Mouse (Mus musculus) hindbrain, embryonic 15.5 days (tissue): ENCODE data around the gene Gm8947. TPM values are rescaled to one million over a fixed set of nuclear protein-coding genes. Genes with fewer than 3 reads are reported as not detected.
"Not testable (repeated sequence)": the region's sequence is repeated elsewhere in the genome, so short reads cannot be mapped to it uniquely, and the experiment has no call there.

Source experiments
- ATAC-seq: fragments of 200-750 bp; cut with Nextera tagmentation; 2 replicates; pipeline ENCODE4 v1.8.0; 2017; ENCODE audit warnings: low read depth, moderate number of reproducible peaks, moderate TSS enrichment; ENCODE audit not compliant: low FRiP score
- H3K27ac ChIP-seq: fragments of 300-500 bp; sonication (generic); replicated peaks from 2 replicates; pipeline ENCODE4 v1.5.1; 2015; ENCODE audit warnings: mild to moderate bottlenecking, inconsistent platforms
- H3K27me3 ChIP-seq: fragments of 300-500 bp; sonication (generic); 2 replicates; pipeline ENCODE4 v1.6.1; 2015; ENCODE audit warnings: control low read depth, inconsistent platforms
- H3K36me3 ChIP-seq: fragments of 300-500 bp; sonication (generic); 2 replicates; pipeline ENCODE4 v1.6.1; 2015; ENCODE audit warnings: control low read depth, inconsistent platforms
- H3K4me1 ChIP-seq: fragments of 300-500 bp; sonication (generic); replicated peaks from 2 replicates; pipeline ENCODE4 v1.6.1; 2015; ENCODE audit warnings: control low read depth, inconsistent platforms
- H3K4me2 ChIP-seq: fragments of 300-500 bp; sonication (generic); 2 replicates; pipeline ENCODE4 v1.6.1; 2015; ENCODE audit warnings: moderate library complexity, mild to moderate bottlenecking, inconsistent platforms
- H3K4me3 ChIP-seq: fragments of 300-500 bp; sonication (generic); 2 replicates; pipeline ENCODE4 v1.5.1; 2015; ENCODE audit warnings: mild to moderate bottlenecking, inconsistent platforms
- H3K9ac ChIP-seq: fragments of 300-500 bp; sonication (generic); 2 replicates; pipeline ENCODE4 v1.6.1; 2015; ENCODE audit warnings: inconsistent platforms
- H3K9me3 ChIP-seq: fragments of 300-500 bp; sonication (generic); 2 replicates; pipeline ENCODE4 v1.6.1; 2016; ENCODE audit warnings: control low read depth, inconsistent platforms
- WGBS: fragments of 180-500 bp; shearing (Covaris S2); methylation state at CpG from one replicate; pipeline ENCODE4 v1.1.7; 2015; 5-methylcytosine and 5-hydroxymethylcytosine counted together
- polyA plus RNA-seq: library from polyadenylated mRNA; unstranded; fragments of >200 nt; fragmentation: Nextera tagmentation; extraction: Ambion mirVana; gene quantifications from 2 replicates; pipeline ENCODE4 v1.2.1, GENCODE M21; 2015

The Gm8947 gene
- polyA plus RNA-seq = not detected in 2 replicates

GRCm38 (mm10) chr1:151192075-151192474 lies at the start of gene Gm8947:
Gene Gm8947, plus strand, starts transcription at chr1:151192376.
- not testable (repeated sequence) for H3K4me3 ChIP-seq, H3K9ac ChIP-seq, H3K4me2 ChIP-seq, H3K27ac ChIP-seq, H3K36me3 ChIP-seq, H3K4me1 ChIP-seq, ATAC-seq, H3K27me3 ChIP-seq, H3K9me3 ChIP-seq
- WGBS = 83% methylated on average over 1 of the region's 7 CpGs

- no peak overlapping the region for H3K27ac ChIP-seq
- no peak overlapping the region for H3K4me3 ChIP-seq
- no peak for ATAC-seq
- H3K4me2 ChIP-seq = no peak overlapping the region
- H3K36me3 ChIP-seq = no peaks in the 10 kb centered on the region
- no peak overlapping the region for H3K9ac ChIP-seq
- 89% methylated on average over 6 of the region's 6 CpGs for WGBS
- no peaks in the 10 kb centered on the region for H3K9me3 ChIP-seq
- no peaks in the 10 kb centered on the region for H3K27me3 ChIP-seq
- H3K4me1 ChIP-seq = no peaks in the 10 kb centered on the region
Measured at GRCm38 (mm10) chr1:151144471-151145146, 47.6 kb upstream of the Gm8947 start.

- Histone ChIP-seq H3K9me3 (no peaks in the 10 kb centered on the region), H3K4me2 (no peak overlapping the region)
- no peak for ATAC-seq
Measured at GRCm38 (mm10) chr1:151147801-151148200, 44.4 kb upstream of the Gm8947 start.

GRCm38 (mm10) chr1:151150211-151150610 lies 42.0 kb upstream of the Gm8947 start:
- 90% methylated on average over 7 of the region's 7 CpGs for WGBS
- no peaks in the 10 kb centered on the region for H3K27me3 ChIP-seq
- no peaks in the 10 kb centered on the region for H3K9me3 ChIP-seq
- no peak overlapping the region for H3K4me2 ChIP-seq
- no peak overlapping the region for H3K27ac ChIP-seq
- no peaks in the 10 kb centered on the region for H3K36me3 ChIP-seq
- H3K4me1 ChIP-seq = no peaks in the 10 kb centered on the region
- no peak overlapping the region for H3K9ac ChIP-seq
- H3K4me3 ChIP-seq = no peak overlapping the region
- no peak for ATAC-seq

More at GRCm38 (mm10) chr1:151147801-151148200, 44.4 kb upstream of the Gm8947 start:
- Histone ChIP-seq H3K4me3 (no peak overlapping the region), H3K9ac (no peak overlapping the region), H3K27me3 (no peaks in the 10 kb centered on the region), H3K4me1 (no peaks in the 10 kb centered on the region), H3K27ac (no peak overlapping the region), H3K36me3 (no peaks in the 10 kb centered on the region)

GRCm38 (mm10) chr1:151151089-151151488 lies 41.1 kb upstream of the Gm8947 start:
- Histone ChIP-seq H3K9ac (no peak overlapping the region), H3K27ac (no peak overlapping the region), H3K36me3 (no peaks in the 10 kb centered on the region), H3K27me3 (no peaks in the 10 kb centered on the region), H3K4me3 (no peak overlapping the region), H3K9me3 (no peaks in the 10 kb centered on the region), H3K4me2 (no peak overlapping the region), H3K4me1 (no peaks in the 10 kb centered on the region)
- WGBS = 59% methylated on average over 2 of the region's 2 CpGs
- ATAC-seq = no peak

DNA sequence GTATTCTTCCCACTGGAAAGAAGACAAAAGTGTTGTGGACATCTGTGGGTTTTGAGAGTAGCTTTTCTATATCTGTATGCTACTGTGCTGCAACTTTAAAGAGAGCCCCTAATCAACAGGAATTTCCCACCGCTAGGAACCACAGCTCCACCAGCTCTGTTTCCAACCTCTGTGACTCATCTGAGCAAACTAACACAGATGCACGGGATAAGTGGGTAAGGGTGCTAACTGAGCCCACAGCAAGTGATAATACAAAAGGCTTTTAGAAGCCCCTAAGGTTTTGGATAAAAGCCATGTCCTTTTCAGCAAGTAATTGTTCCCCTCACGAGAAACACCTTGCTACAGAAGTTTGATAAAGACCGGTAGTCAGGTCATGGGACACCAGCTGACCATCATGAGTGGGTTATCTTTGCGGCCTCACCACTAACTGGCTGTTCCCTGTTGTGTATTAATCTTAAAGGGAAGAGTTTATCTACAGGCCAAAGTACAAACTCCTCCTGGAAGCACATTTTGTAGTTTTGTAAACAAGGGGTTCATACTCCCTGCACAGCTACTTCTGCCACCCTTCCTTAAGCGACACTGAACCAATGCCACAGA lies 39.0 kb upstream of the Gm8947 start:
- Histone ChIP-seq H3K36me3 (no peaks in the 10 kb centered on the region), H3K27ac (no peak overlapping the region), H3K9ac (no peak overlapping the region), H3K9me3 (no peaks in the 10 kb centered on the region), H3K4me2 (no peak overlapping the region), H3K4me3 (no peak overlapping the region), H3K27me3 (no peaks in the 10 kb centered on the region), H3K4me1 (no peaks in the 10 kb centered on the region; the same call in 1 of the 2 replicates)
- 85% methylated on average over 6 of the region's 6 CpGs for WGBS
- ATAC-seq = no peak

GRCm38 (mm10) chr1:151154131-151154530 lies 38.0 kb upstream of the Gm8947 start:
- H3K4me1 ChIP-seq, H3K4me2 ChIP-seq, H3K36me3 ChIP-seq, H3K4me3 ChIP-seq, H3K9me3 ChIP-seq, H3K27me3 ChIP-seq, H3K9ac ChIP-seq, H3K27ac ChIP-seq, ATAC-seq: not testable (repeated sequence)
- 95% methylated on average over 9 of the region's 9 CpGs for WGBS

GRCm38 (mm10) chr1:151156129-151156528 lies 36.0 kb upstream of the Gm8947 start:
- H3K9ac ChIP-seq = no peak overlapping the region
- H3K27me3 ChIP-seq = no peaks in the 10 kb centered on the region
- 91% methylated on average over 3 of the region's 3 CpGs for WGBS
- no peak overlapping the region for H3K4me2 ChIP-seq
- no peaks in the 10 kb centered on the region for H3K9me3 ChIP-seq
- H3K4me1 ChIP-seq = no peaks in the 10 kb centered on the region; the same call in 1 of the 2 replicates
- no peak overlapping the region for H3K4me3 ChIP-seq
- H3K27ac ChIP-seq = no peak overlapping the region
- no peaks in the 10 kb centered on the region for H3K36me3 ChIP-seq
- no peak for ATAC-seq

- no peak for ATAC-seq
- no peaks in the 10 kb centered on the region; the same call in 1 of the 2 replicates for H3K4me1 ChIP-seq
- WGBS = 79% methylated on average over 7 of the region's 7 CpGs
- no peak overlapping the region for H3K27ac ChIP-seq
- no peak overlapping the region for H3K4me2 ChIP-seq
- no peaks in the 10 kb centered on the region for H3K36me3 ChIP-seq
- H3K27me3 ChIP-seq = no peaks in the 10 kb centered on the region
- H3K9ac ChIP-seq = no peak overlapping the region
- no peaks in the 10 kb centered on the region for H3K9me3 ChIP-seq
- H3K4me3 ChIP-seq = no peak overlapping the region
Measured at GRCm38 (mm10) chr1:151156777-151157632, 35.2 kb upstream of the Gm8947 start.

DNA sequence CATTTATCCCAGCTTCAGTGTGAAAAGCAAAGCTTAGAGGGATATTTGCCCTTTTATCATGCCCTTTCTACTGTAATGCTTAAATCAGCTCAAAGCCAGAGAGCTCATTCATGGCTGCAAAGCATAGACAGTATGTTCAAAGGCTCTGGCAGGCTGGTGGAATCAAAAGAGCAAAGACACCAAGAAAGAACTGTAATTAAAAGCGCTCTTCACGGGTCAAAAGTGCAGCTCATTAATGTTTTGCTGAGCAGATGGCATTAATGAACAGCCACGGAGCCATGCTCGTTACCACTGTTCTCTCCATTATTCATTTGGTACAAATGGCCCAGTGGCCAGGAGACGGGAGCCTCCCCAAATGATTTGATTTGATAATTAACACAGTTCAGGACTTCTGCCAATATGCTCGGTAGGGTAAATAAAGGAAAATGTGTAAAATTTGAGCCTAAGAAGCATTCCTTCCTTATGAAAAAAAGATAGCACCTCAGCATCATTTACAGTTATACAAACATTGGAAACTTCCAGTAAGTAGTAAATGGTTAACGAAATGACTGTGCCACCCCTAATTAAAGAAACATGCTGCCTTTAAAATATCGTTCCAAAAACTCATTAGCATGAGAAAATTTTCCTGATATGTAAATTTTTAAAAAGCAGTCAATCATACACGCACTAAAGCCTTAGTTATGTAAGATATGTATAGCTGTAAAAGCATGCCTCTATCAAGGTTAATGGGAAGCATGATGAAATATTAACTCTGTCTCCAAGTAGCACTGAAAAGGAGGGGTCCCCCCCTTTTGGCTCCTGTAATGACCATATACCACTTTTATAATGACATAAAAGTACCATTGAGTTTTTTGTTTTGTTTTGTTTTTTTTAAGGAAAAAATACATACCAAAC lies 34.0 kb upstream of the Gm8947 start:
- peak; percentile 63; the same call in 1 of the 2 replicates for ATAC-seq
- H3K4me2 ChIP-seq = no peak overlapping the region
- WGBS = 31% methylated on average over 9 of the region's 9 CpGs

DNA sequence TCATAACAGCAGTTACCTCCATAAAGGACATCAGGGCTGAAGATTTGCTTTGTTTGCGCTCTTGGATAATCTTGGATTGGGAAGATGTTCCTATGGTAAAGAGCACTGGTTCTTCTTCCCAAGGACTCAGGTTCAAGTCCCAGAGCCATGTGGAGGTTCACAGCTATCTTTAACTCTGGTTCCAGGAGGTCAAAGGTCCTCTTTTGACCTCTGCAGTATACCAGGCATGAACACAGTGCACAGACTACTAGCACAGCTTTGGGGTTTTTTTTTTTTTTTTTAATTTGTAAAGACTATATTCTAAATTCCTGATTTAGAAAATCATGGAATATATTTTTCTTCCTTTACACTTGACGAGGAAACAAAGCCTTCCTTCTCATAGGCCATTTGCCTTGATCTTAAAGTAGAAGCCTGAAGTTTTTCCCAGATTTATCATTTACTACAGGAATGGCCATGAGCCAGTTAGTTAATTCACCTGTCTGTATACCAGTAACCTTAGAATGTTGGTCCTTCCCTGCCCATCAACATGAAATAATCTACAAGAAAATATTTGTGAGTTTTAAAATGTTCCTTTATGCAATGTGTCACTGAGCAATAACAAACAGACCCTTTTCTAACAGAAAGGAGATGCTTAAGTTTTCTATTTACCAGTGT lies 33.2 kb upstream of the Gm8947 start:
- Histone ChIP-seq H3K4me2 (no peak overlapping the region), H3K4me3 (no peak overlapping the region), H3K9me3 (no peaks in the 10 kb centered on the region), H3K9ac (no peak overlapping the region), H3K4me1 (no peaks in the 10 kb centered on the region; the same call in 1 of the 2 replicates), H3K36me3 (no peaks in the 10 kb centered on the region), H3K27me3 (no peaks in the 10 kb centered on the region), H3K27ac (no peak overlapping the region)
- ATAC-seq = no peak
- WGBS = 92% methylated on average over 2 of the region's 2 CpGs

More for the DNA sequence above, 34.0 kb upstream of the Gm8947 start:
- Histone ChIP-seq H3K27ac (no peak overlapping the region), H3K9me3 (no peaks in the 10 kb centered on the region), H3K4me1 (no peaks in the 10 kb centered on the region; the same call in 1 of the 2 replicates), H3K36me3 (no peaks in the 10 kb centered on the region), H3K4me3 (no peak overlapping the region), H3K9ac (no peak overlapping the region), H3K27me3 (no peaks in the 10 kb centered on the region)
